Mouse (Mus musculus) thymus, postnatal 10 days (tissue): ENCODE results near the gene Ppm1g.
A peak's percentile ranks its signal among the peaks of the same experiment; 100 is the strongest.

Experiments
- DNase-seq, 2 experiments: peaks; one replicate each; pipeline ENCODE4 v3.0.0; 2021; ENCODE audit warnings: low spot score in 2 of 2

Gene Ppm1g

GRCm38 (mm10) chr5:31220448-31221303, at the start of gene Ppm1g:
Ppm1g (minus strand) TSS chr5:31220687.
- peak; percentile 94 to 98 for DNase-seq

- no peak for DNase-seq
Observed at GRCm38 (mm10) chr5:31267686-31268085, 47.2 kb upstream of the Ppm1g start.

DNA sequence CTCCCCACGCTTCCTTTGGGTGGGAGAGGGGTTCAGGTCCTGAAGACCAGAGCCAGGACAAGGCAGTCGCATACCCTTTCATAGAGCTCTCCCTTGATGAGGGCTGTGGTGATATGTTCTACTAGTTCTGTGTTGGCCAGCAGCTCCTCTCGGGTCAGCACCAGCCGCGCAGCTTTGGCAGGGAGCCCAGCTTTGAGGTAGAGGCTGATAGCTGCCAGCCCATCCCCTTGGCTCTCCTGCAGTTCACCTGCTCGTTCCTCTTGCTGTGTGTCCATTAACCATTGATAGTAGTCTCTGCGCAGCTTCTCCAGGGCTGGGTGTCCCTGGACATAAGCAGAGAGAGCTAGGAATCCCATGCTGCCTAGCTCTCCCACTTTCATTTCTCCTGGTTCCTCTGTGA, 45.6 kb upstream of the Ppm1g start:
- DNase-seq, result no peak

DNA sequence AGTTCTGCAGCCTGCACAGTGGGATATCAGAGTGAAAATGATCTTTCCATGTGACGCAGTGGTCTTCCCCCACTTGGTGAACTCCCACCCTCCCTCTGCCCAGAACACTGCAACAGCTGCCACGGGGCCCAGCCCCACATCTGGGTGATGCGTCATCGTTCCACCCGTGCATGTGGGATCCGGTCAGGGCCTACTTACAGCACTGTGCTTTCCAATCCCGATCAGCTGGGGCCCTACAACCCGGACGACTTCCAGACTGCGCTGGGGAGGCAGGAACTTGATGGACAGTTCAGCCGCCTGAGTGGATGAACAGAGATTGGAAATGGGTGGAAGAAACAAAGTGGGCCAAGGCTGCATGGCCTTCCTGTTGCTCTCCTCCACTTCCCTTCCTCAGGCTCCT, 37.1 kb upstream of the Ppm1g start:
- DNase-seq, result no peak

DNA sequence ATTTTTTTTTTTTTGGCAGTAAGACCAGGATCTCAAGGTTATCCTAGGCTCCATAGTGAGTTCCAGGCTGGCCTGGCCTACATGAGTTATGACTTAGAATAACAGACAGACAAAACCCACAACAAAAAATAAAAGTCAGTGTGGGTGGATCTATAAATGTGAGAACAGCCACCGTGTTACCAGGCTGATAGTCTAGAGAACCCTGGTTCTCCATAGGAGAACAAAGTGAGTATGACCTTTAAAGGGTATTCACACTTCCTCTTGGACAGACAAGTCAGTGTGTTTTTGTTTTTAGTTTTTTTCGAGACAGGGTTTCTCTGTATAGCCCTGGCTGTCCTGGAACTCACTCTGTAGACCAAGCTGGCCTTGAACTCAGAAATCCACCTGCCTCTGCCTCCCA, 35.5 kb upstream of the Ppm1g start:
- no peak for DNase-seq

DNA sequence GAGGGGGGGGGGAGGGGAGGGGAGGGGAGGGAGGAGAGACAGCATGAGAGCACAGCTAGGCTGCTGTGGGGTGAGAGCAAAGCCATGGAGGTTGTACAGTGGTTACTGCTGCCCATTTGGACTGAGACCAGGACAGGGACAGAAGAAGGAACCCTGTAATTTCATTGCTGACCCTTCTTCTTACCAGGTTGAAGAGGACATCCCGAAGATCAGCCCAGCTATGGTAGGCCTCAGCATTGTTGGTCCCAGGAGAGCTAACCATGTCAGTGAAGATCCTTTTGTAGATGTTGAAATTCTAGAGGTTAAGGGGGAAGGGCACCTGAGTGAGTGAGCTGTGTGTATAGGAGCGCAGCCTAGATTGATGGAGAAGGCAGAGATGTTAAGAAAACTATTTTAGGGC, 34.9 kb upstream of the Ppm1g start:
- no peak for DNase-seq

- DNase-seq, result no peak
Observed at GRCm38 (mm10) chr5:31254901-31255300, 34.4 kb upstream of the Ppm1g start.

DNA sequence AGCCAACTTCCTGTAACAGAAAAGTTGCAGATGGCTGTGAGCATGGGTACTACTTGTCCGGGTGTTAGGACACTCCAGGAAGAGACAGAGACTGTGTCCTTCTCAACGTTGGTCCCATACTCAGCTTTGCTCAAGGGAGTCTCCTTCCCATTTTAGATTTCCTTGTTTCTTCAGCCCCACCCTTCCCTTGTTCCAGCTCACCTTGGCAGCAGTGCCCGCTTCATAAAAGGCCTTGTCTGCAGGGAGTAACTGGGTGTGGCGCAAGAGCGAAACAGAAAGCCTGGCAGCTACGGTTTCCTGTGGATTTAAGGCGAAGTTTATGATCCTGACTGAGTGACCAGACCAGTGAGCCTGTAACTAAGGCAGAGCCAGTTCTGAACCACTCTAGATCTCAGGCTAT, 34.0 kb upstream of the Ppm1g start:
- DNase-seq, result no peak

- DNase-seq, result no peak
Observed at GRCm38 (mm10) chr5:31253806-31254205, 33.3 kb upstream of the Ppm1g start.

DNA sequence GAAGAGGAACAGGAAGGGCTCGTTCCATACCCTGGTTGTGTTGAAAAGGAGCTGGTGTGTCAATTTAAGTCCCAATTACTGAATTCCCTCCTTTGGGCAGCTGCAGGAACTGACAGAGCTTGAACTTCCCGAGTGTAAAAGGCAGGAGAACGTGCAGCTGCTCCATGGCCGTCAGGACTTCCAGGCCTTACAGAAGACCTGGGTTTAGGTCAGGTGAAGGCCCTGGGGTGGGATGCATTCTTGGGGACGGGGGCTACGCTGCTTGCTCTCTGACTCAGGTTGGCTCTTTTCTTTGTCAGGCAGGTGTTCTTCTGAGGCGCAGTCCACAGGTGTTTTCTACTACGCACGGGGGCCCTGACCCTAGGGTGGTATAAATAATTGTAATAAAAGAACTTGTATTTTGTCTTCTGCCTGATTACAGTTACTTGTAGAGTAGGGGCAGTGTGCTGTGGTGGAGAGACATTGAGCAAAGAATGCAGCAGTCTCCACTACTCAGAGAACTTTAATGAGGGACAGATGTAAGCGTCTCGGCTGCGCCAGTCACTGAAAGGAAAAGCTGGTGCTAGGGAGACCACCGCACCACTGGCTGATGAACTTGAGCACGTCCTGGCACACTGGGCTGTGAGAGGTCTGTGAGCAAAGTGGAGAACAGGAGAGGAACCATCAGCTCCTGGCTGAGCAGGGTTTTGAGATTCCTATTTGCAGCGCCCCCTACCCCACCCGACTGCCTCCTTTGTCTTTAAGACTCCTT, 32.5 kb upstream of the Ppm1g start:
- no peak for DNase-seq

DNA sequence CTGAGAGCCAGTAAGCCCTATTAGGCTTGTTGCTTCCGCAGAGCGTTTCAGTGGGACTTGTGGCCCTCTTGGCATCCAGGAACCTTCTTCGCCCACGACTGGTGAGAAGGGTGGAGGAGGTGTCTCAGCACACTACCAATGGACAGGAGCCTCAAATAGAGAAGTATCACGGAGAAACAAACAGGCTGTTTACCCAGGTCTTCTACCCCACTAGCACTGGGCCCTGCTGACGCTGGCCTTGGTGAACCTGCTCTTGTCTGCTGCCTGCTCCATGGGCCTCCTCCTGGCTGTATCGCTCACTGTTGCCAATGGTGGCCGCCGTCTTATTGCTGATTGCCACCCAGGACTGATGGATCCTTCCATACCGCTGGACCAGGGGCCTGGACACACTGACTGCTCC, 31.7 kb upstream of the Ppm1g start:
- no peak for DNase-seq

- DNase-seq, result no peak
Observed at GRCm38 (mm10) chr5:31251541-31252101, 31.1 kb upstream of the Ppm1g start, which contains the start of gene Krtcap3. Krtcap3 (plus strand) TSS chr5:31251691.

DNA sequence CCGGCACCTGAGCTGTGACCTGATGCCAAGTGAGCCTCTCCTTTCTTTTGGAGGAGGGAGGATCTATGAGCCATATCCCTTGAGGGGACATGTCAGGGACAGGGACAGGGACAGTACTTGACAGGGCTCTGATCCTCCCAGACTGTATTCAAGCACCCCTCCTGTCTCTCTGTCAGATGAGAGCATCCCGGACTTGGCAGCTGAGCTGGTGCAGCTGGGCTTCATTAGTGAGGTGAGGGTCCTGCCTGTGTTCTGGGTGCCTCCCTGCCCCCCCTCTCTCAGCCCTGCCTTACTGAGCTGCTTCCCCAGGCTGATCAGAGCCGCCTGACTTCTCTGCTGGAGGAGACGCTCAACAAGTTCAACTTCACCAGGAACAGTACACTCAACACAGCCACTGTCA, 30.2 kb upstream of the Ppm1g start:
- no peak for DNase-seq

DNA sequence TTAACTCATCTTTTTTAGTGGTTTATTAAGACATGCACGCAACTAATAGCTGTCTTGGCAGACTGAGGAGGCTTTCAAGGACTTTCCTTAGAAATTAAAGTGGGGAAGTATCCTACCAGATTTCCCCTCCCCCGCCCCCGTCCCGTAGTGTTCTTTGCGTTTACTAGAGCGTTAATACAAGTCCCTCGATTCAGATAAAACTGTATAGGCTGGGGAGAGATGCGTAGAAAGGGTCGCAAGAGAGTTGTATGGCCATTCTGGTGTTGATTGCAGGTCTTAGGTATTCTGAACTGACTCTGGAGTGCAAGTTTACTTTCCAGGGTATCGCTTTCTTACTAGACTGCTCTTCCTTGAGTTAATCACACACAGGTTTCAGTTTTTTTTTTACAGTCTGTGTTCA, 21.7 kb upstream of the Ppm1g start:
- DNase-seq, result no peak

- DNase-seq, result no peak
Observed at GRCm38 (mm10) chr5:31241522-31242034, 21.1 kb upstream of the Ppm1g start.

DNA sequence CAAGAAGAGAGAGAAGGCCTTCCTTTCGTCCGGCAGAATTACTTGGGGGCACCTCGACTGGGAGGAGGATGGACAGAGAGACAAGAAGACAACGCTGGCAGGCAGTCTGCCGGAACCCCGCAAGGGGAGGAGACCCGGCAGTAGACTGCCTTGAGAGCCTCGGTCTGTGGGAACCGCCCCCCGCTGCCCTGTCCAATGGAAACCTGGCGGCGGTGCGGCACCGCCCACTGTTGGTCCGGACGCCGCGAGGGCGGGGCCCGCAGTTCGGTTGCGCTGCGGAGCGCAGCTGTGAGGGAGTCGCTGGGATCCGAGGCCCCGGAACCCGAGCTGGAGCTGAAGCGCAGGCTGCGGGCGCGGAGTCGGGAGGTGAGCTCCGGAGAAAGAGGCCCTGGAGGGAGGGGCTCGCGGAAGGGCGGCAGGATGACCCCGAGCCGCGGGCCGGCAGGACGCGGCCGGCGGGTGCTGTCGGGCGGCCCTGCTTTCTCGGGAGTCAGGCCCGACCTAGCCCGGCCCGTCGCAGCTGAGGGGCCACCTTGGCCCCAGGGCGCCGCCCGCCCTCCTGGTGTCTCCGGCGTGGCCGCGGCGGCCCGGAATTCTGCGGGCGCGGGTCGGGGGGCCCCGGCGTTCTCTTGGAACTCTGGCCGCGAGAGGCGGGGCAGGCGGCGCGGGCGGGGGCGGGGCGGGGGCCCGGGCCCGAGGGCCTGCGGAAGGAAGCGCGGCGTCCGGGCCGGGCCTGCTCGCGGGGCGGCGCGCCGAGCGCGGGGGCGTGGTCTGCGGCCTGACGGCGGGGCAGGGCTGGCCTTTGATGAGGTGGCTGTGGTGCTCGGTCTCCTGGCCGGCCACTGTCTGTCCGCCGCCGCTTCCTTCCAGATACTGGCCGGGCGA, 20.4 kb upstream of the Ppm1g start, which contains the start of the genes Nrbp1 and Gm9970:
Nrbp1 (plus strand) TSS at position 228 of the 885 bp plus-strand sequence.
Gm9970 (minus strand) TSS at position 596 of the 885 bp plus-strand sequence.
- DNase-seq, result peak; percentile 93 to 94

DNA sequence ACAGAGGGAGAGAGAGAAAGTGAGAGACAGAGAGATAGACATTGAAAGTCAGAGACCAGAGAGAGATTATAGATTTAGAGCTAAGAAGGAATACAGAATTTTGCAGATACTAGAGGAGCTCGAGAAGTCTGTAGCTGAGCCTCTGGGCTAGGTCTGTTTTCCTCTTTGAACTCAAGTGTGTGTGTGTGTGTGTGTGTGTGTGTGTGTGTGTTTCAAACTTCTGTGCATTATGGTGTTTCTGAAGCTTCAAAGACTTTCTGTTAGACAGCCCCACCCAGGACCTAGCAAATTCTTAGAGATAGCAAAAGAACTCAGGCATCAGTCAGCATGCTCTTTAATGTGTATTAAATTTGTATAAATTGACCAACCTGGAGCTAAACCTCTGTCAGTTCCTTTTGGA, 6.2 kb upstream of the Ppm1g start:
- DNase-seq, result no peak

- no peak for DNase-seq
Observed at GRCm38 (mm10) chr5:31222696-31223095, 2.2 kb upstream of the Ppm1g start.

DNA sequence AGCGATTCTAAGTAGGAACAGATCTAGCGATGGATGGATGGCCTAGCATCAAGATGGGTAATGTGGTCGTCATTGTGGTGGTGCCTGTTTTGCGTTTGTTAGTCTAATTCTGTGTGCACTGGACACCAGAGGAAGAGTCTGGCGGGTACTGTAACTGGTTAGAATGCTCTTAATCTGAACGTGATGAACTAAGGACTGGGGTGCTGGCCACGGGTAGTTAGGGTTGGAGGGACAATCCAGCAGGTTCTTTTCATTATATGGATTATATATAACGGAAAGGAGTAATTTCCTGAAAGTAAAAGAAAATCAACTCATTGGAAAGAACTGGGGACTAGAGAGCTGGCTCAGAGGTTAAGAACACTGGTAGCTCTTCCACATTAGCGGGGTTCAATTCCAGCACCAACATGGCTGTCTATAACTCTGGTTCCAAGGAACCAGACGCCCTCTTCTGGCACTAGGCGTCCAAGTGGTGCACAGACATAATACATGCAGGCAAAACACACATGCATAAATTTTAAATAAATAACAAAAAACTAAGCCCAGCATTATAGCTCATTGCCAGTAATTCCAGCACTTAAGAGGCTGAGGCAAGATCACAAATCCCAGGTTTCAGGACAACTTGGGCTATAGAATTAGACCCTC, 938 bp upstream of the Ppm1g start:
- DNase-seq, result peak; percentile 31 to 35

- no peak for DNase-seq
Observed at GRCm38 (mm10) chr5:31219911-31220447, 508 bp downstream of the Ppm1g start.
